Mouse (Mus musculus) lung, postnatal 0 days (tissue): ENCODE results near the gene Acaca.

ENCODE experiments used
- CTCF ChIP-seq: IDR thresholded peaks from 2 replicates; pipeline ENCODE4 v1.5.1; 2016; ENCODE audit warnings: antibody characterized with exemption, mild to moderate bottlenecking
- EP300 ChIP-seq: IDR thresholded peaks from 2 replicates; pipeline ENCODE4 v1.6.1; 2016; ENCODE audit warnings: antibody characterized with exemption, mild to moderate bottlenecking, control low read depth

- TF ChIP-seq CTCF, result no peak
- TF ChIP-seq EP300, result no peak
Measured at GRCm38 (mm10) chr11:84344522-84345236, 215.2 kb downstream of the Acaca start.
